15 mouse cellular contexts compared by ENCODE assay signal in the genomic region with DNA sequence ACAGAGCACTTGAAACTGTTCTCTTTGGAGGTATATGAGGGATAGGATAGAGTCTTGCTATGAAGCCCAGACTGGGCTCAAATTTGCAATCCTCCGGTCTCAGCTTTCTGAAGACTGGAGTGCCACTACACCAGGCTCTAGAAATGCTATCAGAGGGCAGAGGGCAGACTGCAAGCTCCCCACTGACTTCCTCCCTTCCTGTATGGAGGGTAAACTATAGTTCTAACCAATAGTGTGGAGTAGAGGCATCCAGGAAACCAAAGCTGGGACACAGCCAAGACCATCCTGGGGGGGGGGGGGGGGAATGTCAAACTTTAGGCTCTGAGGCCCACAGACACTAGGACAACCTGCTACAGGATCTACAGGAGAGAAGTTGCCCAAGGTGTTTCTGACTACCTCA. TPM values are rescaled to one million over a fixed set of nuclear protein-coding genes. Genes with fewer than 3 reads are reported as not detected.
DNase-seq lines count a peak whose midpoint lies in the region; ATAC-seq and TF ChIP-seq lines count a peak whose summit lies in the region.
"Had no signal": no experiment of that assay in that cellular context is flagged by ENCODE, and none has a peak within 500 bp of the region (broad histone marks: within the 10 kb centered on the region; RNA-seq: fewer than 3 reads in every experiment).

No protein-coding gene starts in this region.

- WGBS in heart, embryonic 11.5 days (ENCODE audit: insufficient replicate concordance), result 55% methylated on average over 1 of the region's 1 CpGs
- 54% methylated on average over 1 of the region's 1 CpGs for WGBS in kidney, embryonic 15.5 days
- 77% methylated on average over 1 of the region's 1 CpGs for WGBS in stomach, postnatal 0 days

- no peak overlapping the region for H3K4me3 ChIP-seq in heart, embryonic 11.5 days (ENCODE audit: low read depth, low read length)
- H3K4me3 ChIP-seq in kidney, embryonic 15.5 days (replicated peaks), result no peak overlapping the region
- H3K4me3 ChIP-seq in megakaryocyte, embryonic 14.5 days (replicated peaks), result peak overlapping the region; percentile 56
- no peak overlapping the region for H3K4me3 ChIP-seq in stomach, postnatal 0 days (ENCODE audit: low read depth, low read length)
- H3K4me3 ChIP-seq: forebrain, embryonic 12.5 days; layer of hippocampus, adult 2 months had no signal

- H3K27me3 ChIP-seq in heart, embryonic 11.5 days (ENCODE audit: control insufficient read depth, insufficient read depth, low read length), result no peaks in the 10 kb centered on the region
- no peaks in the 10 kb centered on the region for H3K27me3 ChIP-seq in kidney, embryonic 15.5 days
- H3K27me3 ChIP-seq in megakaryocyte, embryonic 14.5 days (replicated peaks), result no peaks in the 10 kb centered on the region
- no peaks in the 10 kb centered on the region for H3K27me3 ChIP-seq in stomach, postnatal 0 days (ENCODE audit: control insufficient read depth, insufficient read depth, low read length)
- H3K27me3 ChIP-seq: forebrain, embryonic 12.5 days had no signal

- no peaks in the 10 kb centered on the region for H3K36me3 ChIP-seq in heart, embryonic 11.5 days (ENCODE audit: control insufficient read depth, insufficient read depth, low read length)
- H3K36me3 ChIP-seq in kidney, embryonic 15.5 days, result no peaks in the 10 kb centered on the region
- peaks cover 30% of the 10 kb centered on the region for H3K36me3 ChIP-seq in megakaryocyte, embryonic 14.5 days (replicated peaks; ENCODE audit: low read length)
- no peaks in the 10 kb centered on the region for H3K36me3 ChIP-seq in stomach, postnatal 0 days (ENCODE audit: control insufficient read depth, insufficient read depth, low read length)
- H3K36me3 ChIP-seq: forebrain, embryonic 12.5 days had no signal

- H3K4me2 ChIP-seq in heart, embryonic 11.5 days, result no peak overlapping the region
- H3K4me2 ChIP-seq in kidney, embryonic 15.5 days, result no peak overlapping the region
- H3K4me2 ChIP-seq in stomach, postnatal 0 days (replicated peaks; ENCODE audit: low read depth), result no peak overlapping the region
- H3K4me2 ChIP-seq: forebrain, embryonic 12.5 days had no signal

- H3K27ac ChIP-seq in heart, embryonic 11.5 days (ENCODE audit: low read depth, low read length), result peak overlapping the region; percentile 54; the same call in 1 of the 2 replicates
- 0 out of 2 replicates have a peak overlapping the region, but pooled peaks have one; percentile 22 for H3K27ac ChIP-seq in kidney, embryonic 15.5 days
- 0 out of 2 replicates have a peak overlapping the region, but pooled peaks have one; percentile 13 for H3K27ac ChIP-seq in stomach, postnatal 0 days (replicated peaks)
- H3K27ac ChIP-seq: forebrain, embryonic 12.5 days; kidney, postnatal 0 days; layer of hippocampus, adult 2 months had no signal

- no peak for TF ChIP-seq EP300 in stomach, postnatal 0 days (optimal IDR thresholded peaks at IDR 0.05)

- no peak for DNase-seq in heart, postnatal 4 days
- DNase-seq in kidney, postnatal 36 days, result no peak
- no peak for DNase-seq in stomach, postnatal 0 days (ENCODE audit: low spot score)
- no peak for DNase-seq in cerebellum, adult 9-10 months
- DNase-seq: adrenal gland, postnatal 10 days; cerebellum, adult 11-12 months; gastrocnemius, postnatal 36 days had no signal

- no peak for TF ChIP-seq CTCF in stomach, postnatal 0 days (IDR thresholded peaks at IDR 0.05; ENCODE audit: low read depth)

- no peak overlapping the region for H3K9ac ChIP-seq in heart, embryonic 11.5 days (ENCODE audit: low read depth, low read length)
- H3K9ac ChIP-seq in kidney, embryonic 15.5 days, result no peak overlapping the region
- H3K9ac ChIP-seq in stomach, postnatal 0 days (ENCODE audit: low read length), result no peak overlapping the region
- H3K9ac ChIP-seq: forebrain, embryonic 12.5 days had no signal

- H3K9me3 ChIP-seq in heart, embryonic 11.5 days (replicated peaks; ENCODE audit: control insufficient read depth, low read length), result no peaks in the 10 kb centered on the region
- H3K9me3 ChIP-seq in kidney, embryonic 15.5 days (replicated peaks), result no peaks in the 10 kb centered on the region
- no peaks in the 10 kb centered on the region for H3K9me3 ChIP-seq in megakaryocyte, embryonic 14.5 days
- no peaks in the 10 kb centered on the region for H3K9me3 ChIP-seq in stomach, postnatal 0 days (ENCODE audit: control insufficient read depth, low read length)
- H3K9me3 ChIP-seq: forebrain, embryonic 12.5 days had no signal

- no peak for ATAC-seq in heart, embryonic 11.5 days (replicated peaks; ENCODE audit: insufficient number of reproducible peaks, low FRiP score, low TSS enrichment)
- ATAC-seq in kidney, embryonic 15.5 days (replicated peaks; ENCODE audit: low FRiP score), result no peak
- ATAC-seq in megakaryocyte, adult 5-6 weeks (ENCODE audit: poor library complexity, severe bottlenecking), result no peak
- no peak for ATAC-seq in stomach, postnatal 0 days (ENCODE audit: low FRiP score, low TSS enrichment)
- ATAC-seq: inflammation-experienced regulatory T-cells, adult 6 months had no signal

- peaks cover 17% of the 10 kb centered on the region for H3K4me1 ChIP-seq in heart, embryonic 11.5 days (ENCODE audit: control insufficient read depth, insufficient read depth, low read length)
- peaks cover 35% of the 10 kb centered on the region for H3K4me1 ChIP-seq in kidney, embryonic 15.5 days
- H3K4me1 ChIP-seq in megakaryocyte, embryonic 14.5 days, result peaks cover 89% of the 10 kb centered on the region
- no peaks in the 10 kb centered on the region for H3K4me1 ChIP-seq in stomach, postnatal 0 days (replicated peaks; ENCODE audit: control insufficient read depth, insufficient read depth)

RNA-seq across cellular contexts. Expression of gene Wipf1, which starts 39.1 kb away (rescaled TPM):
- 6.3 and 7.8 TPM in 2 replicates for polyA plus RNA-seq in heart, embryonic 11.5 days (2014; fragmentation: Nextera tagmentation; extraction: Ambion mirVana)
- 10 to 100 TPM; 19.0 to 20.8 TPM for total RNA-seq in heart, postnatal 4 days (2021)
- polyA plus RNA-seq in kidney, embryonic 15.5 days (2015; fragmentation: Nextera tagmentation; extraction: Ambion mirVana), result 8.7 and 9.7 TPM in 2 replicates
- 310 and 704 TPM in 2 replicates for polyA plus RNA-seq in megakaryocyte, embryonic 14.5 days (2012; ENCODE audit: insufficient read depth, low replicate concordance)
- total RNA-seq in megakaryocyte, adult 5-6 weeks (2015), result 123 and 139 TPM in 2 replicates
- total RNA-seq in megakaryocyte, adult 5-6 weeks (2017), result 37.4 and 55.2 TPM in 2 replicates
- 3.1 and 3.3 TPM in 2 replicates for polyA plus RNA-seq in stomach, postnatal 0 days (2015; fragmentation: Nextera tagmentation; extraction: Ambion mirVana)

Comparison
In these comparisons a context has a peak if more than half of its experiments do, and no peak if none do; other contexts are left out.
1. RNA of gene Wipf1, which starts 39.1 kb away (polyA plus RNA-seq): 310 to 704 TPM in megakaryocyte, embryonic 14.5 days; 8.7 to 9.7 TPM in kidney, embryonic 15.5 days, 6.3 to 7.8 TPM in heart, embryonic 11.5 days and 3.1 to 3.3 TPM in stomach, postnatal 0 days; every median in the first group is over 10 times any median in the second.
2. Peak in every context shown above with its lines, with median percentiles within 50 percentile points of each other: H3K27ac ChIP-seq.